Mouse (Mus musculus) limb, embryonic 14.5 days (tissue): Measurements from ENCODE around the gene Ccdc60. TPM values are rescaled to one million over a fixed set of nuclear protein-coding genes. Genes with fewer than 3 reads are reported as not detected.
A peak's percentile ranks its signal among the peaks of the same experiment; 100 is the strongest.

Experiments used
- ATAC-seq: fragments of 200-750 bp; cut with Nextera tagmentation; 2 replicates; pipeline ENCODE4 v1.8.0; 2017; ENCODE audit warnings: low read depth, moderate number of reproducible peaks, moderate TSS enrichment; ENCODE audit not compliant: low FRiP score
- DNase-seq: peaks from one replicate; pipeline ENCODE4 v3.0.0-alpha.2; 2015; ENCODE audit warnings: low spot score
- H3K27ac ChIP-seq: fragments of 300-500 bp; sonication (generic); replicated peaks from 2 replicates; pipeline ENCODE4 v1.5.1; 2014; ENCODE audit warnings: low read depth, mild to moderate bottlenecking, low read length, moderate library complexity, mixed read lengths
- H3K27me3 ChIP-seq: fragments of 300-500 bp; sonication (generic); 2 replicates; pipeline ENCODE4 v1.6.1; 2014; ENCODE audit warnings: low read length, mixed read lengths; ENCODE audit not compliant: control insufficient read depth, insufficient read depth
- H3K36me3 ChIP-seq: fragments of 300-500 bp; sonication (generic); 2 replicates; pipeline ENCODE4 v1.6.1; 2014; ENCODE audit warnings: mild to moderate bottlenecking, low read length, moderate library complexity, mixed read lengths; ENCODE audit not compliant: control insufficient read depth, insufficient read depth
- H3K4me1 ChIP-seq: fragments of 300-500 bp; sonication (generic); 2 replicates; pipeline ENCODE4 v1.6.1; 2014; ENCODE audit warnings: antibody characterized with exemption, low read length, mixed read lengths; ENCODE audit not compliant: control insufficient read depth, insufficient read depth
- H3K4me2 ChIP-seq: fragments of 300-500 bp; sonication (generic); replicated peaks from 2 replicates; pipeline ENCODE4 v1.6.1; 2014; ENCODE audit warnings: low read depth, mild to moderate bottlenecking, low read length, moderate library complexity; ENCODE audit not compliant: severe bottlenecking
- H3K4me3 ChIP-seq: fragments of 300-500 bp; sonication (generic); replicated peaks from 2 replicates; pipeline ENCODE4 v1.5.1; 2014; ENCODE audit warnings: low read length
- H3K9ac ChIP-seq: fragments of 300-500 bp; sonication (generic); 2 replicates; pipeline ENCODE4 v1.6.1; 2014; ENCODE audit warnings: mild to moderate bottlenecking, low read depth, low read length, moderate library complexity; ENCODE audit not compliant: severe bottlenecking
- H3K9me3 ChIP-seq: fragments of 300-500 bp; sonication (generic); 2 replicates; pipeline ENCODE4 v1.6.1; 2016; ENCODE audit warnings: low read length; ENCODE audit not compliant: control insufficient read depth
- POLR2A ChIP-seq: fragments of 200-500 bp; IDR thresholded peaks from 2 replicates; pipeline ENCODE4 v1.8.0; 2012; ENCODE audit warnings: inconsistent platforms, mild to moderate bottlenecking, moderate library complexity, borderline replicate concordance; ENCODE audit not compliant: insufficient read depth, insufficient read length; ENCODE audit errors: extremely low read depth
- whole genome bisulfite sequencing: fragments of 180-500 bp; shearing (Covaris S2); extraction: QIAGEN DNeasy Blood & Tissue Kit; methylation state at CpG from one replicate; pipeline ENCODE4 v1.1.7; 2014; 5-methylcytosine and 5-hydroxymethylcytosine counted together
- polyA plus RNA-seq, 2 experiments: library from polyadenylated mRNA; depleted of rRNA in 1 of 2; stranded (reverse) in 1 of 2; unstranded in 1 of 2; fragments of >200 nt; fragmentation: Nextera tagmentation in 1 of 2; extraction: Ambion mirVana in 1 of 2; gene quantifications; 2 replicates each; pipeline versions ENCODE4 v1.2.1 to v1.2.3; 2012 to 2014

The Ccdc60 gene
- polyA plus RNA-seq (2012; rRNA removed) (1.3 and 1.4 TPM in 2 replicates), polyA plus RNA-seq (2014; fragmentation: Nextera tagmentation; extraction: Ambion mirVana) (0.80 and 1.6 TPM in 2 replicates)

- DNase-seq (peak; percentile 64), ATAC-seq (peak; percentile 77; the same call in 1 of the 2 replicates)
- Histone ChIP-seq H3K9ac (no peak within 1 kb of the TSS), H3K4me1 (peaks cover 19% of the 10 kb centered on the region; the same call in 1 of the 2 replicates), H3K27ac (no peak within 1 kb of the TSS), H3K27me3 (no peaks in the 10 kb centered on the region), H3K4me2 (peak within 1 kb of the TSS; percentile 37), H3K36me3 (no peaks in the 10 kb centered on the region), H3K9me3 (no peaks in the 10 kb centered on the region; the same call in 1 of the 2 replicates), H3K4me3 (no peak within 1 kb of the TSS)
- 7% methylated on average over 28 of the region's 28 CpGs for WGBS
- no peak for TF ChIP-seq POLR2A
These were observed at the start of gene Ccdc60 for GRCm38 (mm10) chr5:116288849-116289570. Ccdc60 (minus strand) TSS chr5:116288985.

GRCm38 (mm10) chr5:116336191-116336590 is 47.4 kb upstream of the Ccdc60 start:
- peaks cover 7% of the 10 kb centered on the region for H3K4me1 ChIP-seq
- DNase-seq, result peak; percentile 79
- H3K27ac ChIP-seq, result peak overlapping the region; percentile 48; the same call in 1 of the 2 replicates
- H3K4me3 ChIP-seq, result no peak overlapping the region
- peak; percentile 47; the same call in 1 of the 2 replicates for ATAC-seq
- H3K9me3 ChIP-seq, result no peaks in the 10 kb centered on the region
- H3K36me3 ChIP-seq, result no peaks in the 10 kb centered on the region
- TF ChIP-seq POLR2A, result no peak
- H3K27me3 ChIP-seq, result no peaks in the 10 kb centered on the region
- H3K4me2 ChIP-seq, result no peak overlapping the region
- no peak overlapping the region for H3K9ac ChIP-seq

GRCm38 (mm10) chr5:116328911-116329310 is 40.1 kb upstream of the Ccdc60 start:
- no peaks in the 10 kb centered on the region for H3K27me3 ChIP-seq
- H3K4me2 ChIP-seq, result no peak overlapping the region
- no peak for TF ChIP-seq POLR2A
- H3K4me3 ChIP-seq, result no peak overlapping the region
- H3K4me1 ChIP-seq, result no peaks in the 10 kb centered on the region; the same call in 1 of the 2 replicates
- no peak overlapping the region for H3K9ac ChIP-seq
- H3K27ac ChIP-seq, result no peak overlapping the region
- no peak for ATAC-seq
- no peak for DNase-seq
- H3K36me3 ChIP-seq, result no peaks in the 10 kb centered on the region
- WGBS, result 84% methylated on average over 4 of the region's 4 CpGs
- H3K9me3 ChIP-seq, result no peaks in the 10 kb centered on the region

GRCm38 (mm10) chr5:116323401-116323800 is 34.6 kb upstream of the Ccdc60 start:
- 45% methylated on average over 5 of the region's 5 CpGs for WGBS
- TF ChIP-seq POLR2A, result no peak

GRCm38 (mm10) chr5:116322365-116323027 is 33.7 kb upstream of the Ccdc60 start:
- TF ChIP-seq POLR2A, result no peak
- DNase-seq, result peak; percentile 42
- H3K27ac ChIP-seq, result no peak overlapping the region
- no peaks in the 10 kb centered on the region for H3K36me3 ChIP-seq
- 0 out of 2 replicates have a peak overlapping the region, but pooled peaks have one; percentile 0 for H3K4me2 ChIP-seq
- no peaks in the 10 kb centered on the region for H3K27me3 ChIP-seq
- H3K9ac ChIP-seq, result no peak overlapping the region
- no peak overlapping the region for H3K4me3 ChIP-seq
- 23% methylated on average over 15 of the region's 15 CpGs for WGBS
- no peaks in the 10 kb centered on the region for H3K9me3 ChIP-seq
- peaks cover 3% of the 10 kb centered on the region for H3K4me1 ChIP-seq
- no peak for ATAC-seq

More at GRCm38 (mm10) chr5:116323401-116323800, 34.6 kb upstream of the Ccdc60 start:
- H3K9ac ChIP-seq, result no peak overlapping the region
- H3K27ac ChIP-seq, result no peak overlapping the region
- ATAC-seq, result no peak
- no peak overlapping the region for H3K4me3 ChIP-seq
- H3K27me3 ChIP-seq, result no peaks in the 10 kb centered on the region
- DNase-seq, result no peak
- no peaks in the 10 kb centered on the region for H3K9me3 ChIP-seq
- H3K4me1 ChIP-seq, result peaks cover 3% of the 10 kb centered on the region
- no peak overlapping the region for H3K4me2 ChIP-seq
- H3K36me3 ChIP-seq, result no peaks in the 10 kb centered on the region
